8 mouse cellular contexts compared by ENCODE assay signal in the genomic region with DNA sequence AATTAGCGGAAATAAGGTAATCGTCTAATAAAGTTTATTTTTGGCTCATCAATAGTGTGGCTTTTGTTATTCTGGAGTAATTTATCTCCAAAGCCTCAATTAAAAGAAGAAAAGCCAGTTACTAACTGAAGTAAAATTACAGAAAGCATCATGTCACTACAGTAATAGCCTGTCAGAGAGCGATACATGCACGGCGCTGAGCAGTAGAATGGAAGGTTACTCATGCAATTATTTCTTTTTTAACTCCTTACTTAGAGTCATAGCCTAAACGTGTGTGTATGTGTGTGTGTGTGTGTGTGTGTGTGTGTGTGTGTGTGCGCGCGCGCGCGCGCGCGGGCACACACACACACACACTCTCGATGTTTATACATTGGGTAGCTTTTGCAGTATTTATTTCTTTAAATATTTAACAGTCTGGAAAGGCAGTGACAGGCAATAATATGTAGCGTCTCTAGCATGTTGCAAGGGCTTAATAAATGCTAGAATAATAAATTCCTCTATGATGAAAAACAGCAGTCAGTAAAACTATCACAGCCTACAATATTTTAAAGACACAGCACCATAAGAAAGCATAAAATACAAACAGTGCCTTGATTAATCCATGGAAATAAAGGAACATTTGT. TPM values are rescaled to one million over a fixed set of nuclear protein-coding genes. Genes with fewer than 3 reads are reported as not detected.
DNase-seq lines count a peak whose midpoint lies in the region; ATAC-seq and TF ChIP-seq lines count a peak whose summit lies in the region.

No protein-coding gene starts in this region.

- no peaks in the 10 kb centered on the region for H3K36me3 ChIP-seq in lung, embryonic 16.5 days (ENCODE audit: control insufficient read depth, insufficient read depth, low read length)
- no peaks in the 10 kb centered on the region for H3K36me3 ChIP-seq in liver, embryonic 13.5 days
- H3K36me3 ChIP-seq in stomach, postnatal 0 days (ENCODE audit: control insufficient read depth, insufficient read depth, low read length) = no peaks in the 10 kb centered on the region

- H3K4me3 ChIP-seq in cerebellum, adult 2 months (replicated peaks; ENCODE audit: insufficient read depth, low read depth, low read length) = peak overlapping the region; percentile 99
- peak overlapping the region; percentile 35 for H3K4me3 ChIP-seq in lung, embryonic 16.5 days (ENCODE audit: low read length)
- 0 out of 2 replicates have a peak overlapping the region, but pooled peaks have one; percentile 8 for H3K4me3 ChIP-seq in liver, embryonic 13.5 days (replicated peaks)
- peak overlapping the region; percentile 90 for H3K4me3 ChIP-seq in stomach, postnatal 0 days (ENCODE audit: low read depth, low read length)

- H3K9ac ChIP-seq in lung, embryonic 16.5 days (ENCODE audit: low read length) = no peak overlapping the region
- no peak overlapping the region for H3K9ac ChIP-seq in liver, embryonic 13.5 days
- H3K9ac ChIP-seq in stomach, postnatal 0 days (ENCODE audit: low read length) = no peak overlapping the region

- 5% methylated on average over 17 of the region's 17 CpGs for WGBS in cerebellum, adult 2 months
- 5% methylated on average over 17 of the region's 17 CpGs for WGBS in lung, embryonic 16.5 days
- 23% methylated on average over 17 of the region's 17 CpGs for WGBS in liver, embryonic 13.5 days (ENCODE audit: insufficient replicate concordance)
- 6% methylated on average over 17 of the region's 17 CpGs for WGBS in stomach, postnatal 0 days

- no peak for DNase-seq in cerebellum, adult 2 months
- no peak for DNase-seq in cerebellum, postnatal 4 days (ENCODE audit: low spot score in 2 of 2)
- DNase-seq in lung, postnatal 10 days = no peak
- no peak for DNase-seq in liver, embryonic 13.5 days
- no peak for DNase-seq in stomach, postnatal 0 days (ENCODE audit: low spot score)
- DNase-seq in adrenal gland, adult 2 months = no peak

- peak overlapping the region; percentile 55 for H3K4me2 ChIP-seq in lung, embryonic 16.5 days (ENCODE audit: low read depth, low read length)
- peak overlapping the region; percentile 43 for H3K4me2 ChIP-seq in liver, embryonic 13.5 days
- peak overlapping the region; percentile 88 for H3K4me2 ChIP-seq in stomach, postnatal 0 days (replicated peaks; ENCODE audit: low read depth)

- no peaks in the 10 kb centered on the region for H3K27me3 ChIP-seq in cerebellum, adult 2 months (ENCODE audit: control insufficient read depth, insufficient read depth, low read length)
- H3K27me3 ChIP-seq in lung, embryonic 16.5 days (ENCODE audit: control insufficient read depth, insufficient read depth, low read depth, low read length) = no peaks in the 10 kb centered on the region
- peaks cover 60% of the 10 kb centered on the region for H3K27me3 ChIP-seq in liver, embryonic 13.5 days
- H3K27me3 ChIP-seq in stomach, postnatal 0 days (ENCODE audit: control insufficient read depth, insufficient read depth, low read length) = no peaks in the 10 kb centered on the region

- no peak for TF ChIP-seq POLR2A in cerebellum, adult 2 months (IDR thresholded peaks at IDR 0.05; ENCODE audit: borderline replicate concordance, insufficient read depth, low read length)

- ATAC-seq in lung, embryonic 16.5 days (ENCODE audit: low read depth) = peak; percentile 11; the same call in 1 of the 2 replicates
- no peak for ATAC-seq in liver, embryonic 13.5 days (ENCODE audit: low read depth)
- ATAC-seq in stomach, postnatal 0 days (ENCODE audit: low FRiP score, low TSS enrichment) = 0 out of 2 replicates have a peak, but pooled peaks have one; percentile 35
- ATAC-seq in CD4-positive, CD25-positive, alpha-beta regulatory T cell, adult 4 months = no peak

- peaks cover 15% of the 10 kb centered on the region; the same call in 1 of the 2 replicates for H3K4me1 ChIP-seq in cerebellum, adult 2 months (ENCODE audit: control insufficient read depth, insufficient read depth, low read length)
- H3K4me1 ChIP-seq in lung, embryonic 16.5 days (replicated peaks; ENCODE audit: control insufficient read depth, insufficient read depth, low read length) = peaks cover 10% of the 10 kb centered on the region; the same call in 1 of the 2 replicates
- peaks cover 8% of the 10 kb centered on the region; the same call in 1 of the 2 replicates for H3K4me1 ChIP-seq in liver, embryonic 13.5 days (replicated peaks)
- no peaks in the 10 kb centered on the region; the same call in 1 of the 2 replicates for H3K4me1 ChIP-seq in stomach, postnatal 0 days (replicated peaks; ENCODE audit: control insufficient read depth, insufficient read depth)

- no peaks in the 10 kb centered on the region for H3K9me3 ChIP-seq in lung, embryonic 16.5 days (ENCODE audit: control insufficient read depth, low read length)
- H3K9me3 ChIP-seq in liver, embryonic 13.5 days (replicated peaks) = no peaks in the 10 kb centered on the region
- no peaks in the 10 kb centered on the region for H3K9me3 ChIP-seq in stomach, postnatal 0 days (ENCODE audit: control insufficient read depth, low read length)

- H3K27ac ChIP-seq in cerebellum, adult 2 months (ENCODE audit: insufficient read depth, low read length) = no peak overlapping the region
- H3K27ac ChIP-seq in lung, embryonic 16.5 days (ENCODE audit: low read length) = peak overlapping the region; percentile 40; the same call in 1 of the 2 replicates
- no peak overlapping the region for H3K27ac ChIP-seq in liver, embryonic 13.5 days
- no peak overlapping the region for H3K27ac ChIP-seq in stomach, postnatal 0 days (replicated peaks)

- TF ChIP-seq EP300 in stomach, postnatal 0 days (optimal IDR thresholded peaks at IDR 0.05) = no peak

- no peak for TF ChIP-seq CTCF in cerebellum, adult 2 months (IDR thresholded peaks at IDR 0.05; ENCODE audit: borderline replicate concordance, insufficient read depth, low read depth, low read length)
- no peak for TF ChIP-seq CTCF in stomach, postnatal 0 days (IDR thresholded peaks at IDR 0.05; ENCODE audit: low read depth)

RNA-seq across cellular contexts. Expression of a gene that starts 0.9 kb away (rescaled TPM):
- polyA plus RNA-seq in cerebellum, adult 2 months (2012; rRNA removed) = 28.5 and 31.9 TPM in 2 replicates
- 15.3 and 15.8 TPM in 2 replicates for polyA plus RNA-seq in lung, embryonic 16.5 days (2015; fragmentation: Nextera tagmentation; extraction: Ambion mirVana)
- polyA plus RNA-seq in liver, embryonic 13.5 days (2015; fragmentation: Nextera tagmentation; extraction: Ambion mirVana) = 0.77 and 1.6 TPM in 2 replicates
- polyA plus RNA-seq in stomach, postnatal 0 days (2015; fragmentation: Nextera tagmentation; extraction: Ambion mirVana) = 5.6 and 5.9 TPM in 2 replicates
- 10 to 100 TPM; 26.6 to 30.2 TPM for total RNA-seq in adrenal gland, adult 2 months (2021)
- polyA plus RNA-seq in adrenal gland, adult 2 months (2012; rRNA removed) = 7.5 and 8.1 TPM in 2 replicates
- 1 to 10 TPM in 1 of 2 experiments, under 1 TPM in 1; 0.37 to 1.4 TPM for polyA plus RNA-seq in CD4-positive, CD25-positive, alpha-beta regulatory T cell, adult 4 months (2017; shearing (Covaris generic))

Comparison
In these comparisons a context has a peak if more than half of its experiments do, and no peak if none do; other contexts are left out.
1. H3K4me3 ChIP-seq: peak in every context shown above with its lines; median percentile 99 in cerebellum, adult 2 months; 90 in stomach, postnatal 0 days; 35 in lung, embryonic 16.5 days; 8 in liver, embryonic 13.5 days.
2. ATAC-seq: peak in lung, embryonic 16.5 days (single experiment) and stomach, postnatal 0 days (single experiment); none in liver, embryonic 13.5 days (single experiment) and CD4-positive, CD25-positive, alpha-beta regulatory T cell, adult 4 months (single experiment).
3. Peak in every context shown above with its lines, with median percentiles within 50 percentile points of each other: H3K4me2 ChIP-seq.